Comparison of ENCODE assay signal across 9 mouse cellular contexts in the genomic region with DNA sequence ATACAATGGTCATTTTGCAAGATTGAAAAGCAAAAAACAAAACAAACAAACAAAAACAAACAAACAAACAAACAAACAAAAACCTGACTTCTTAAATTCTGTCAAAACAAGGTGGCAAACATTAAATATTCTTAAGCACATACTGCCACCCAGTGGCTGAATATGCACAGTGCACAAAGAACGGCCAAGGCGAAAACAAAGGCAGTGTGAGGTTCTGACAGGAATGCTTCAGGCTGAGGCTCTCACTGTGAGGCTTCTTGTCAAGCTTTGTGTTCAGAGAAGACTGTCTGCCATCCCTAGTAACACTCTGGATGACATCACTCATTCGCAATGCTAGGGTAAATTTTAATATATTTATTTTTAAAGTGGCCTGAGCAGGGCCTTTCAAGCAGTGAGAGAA. TPM values are rescaled to one million over a fixed set of nuclear protein-coding genes. Genes with fewer than 3 reads are reported as not detected.
DNase-seq lines count a peak whose midpoint lies in the region; TF ChIP-seq lines count a peak whose summit lies in the region.
"Had no signal": no experiment of that assay in that cellular context is flagged by ENCODE, and none has a peak within 500 bp of the region (broad histone marks: within the 10 kb centered on the region; RNA-seq: fewer than 3 reads in every experiment).

No protein-coding gene starts in this region.

- H3K36me3 ChIP-seq in E14TG2a.4 (ENCODE audit: insufficient read depth, low read length), result no peaks in the 10 kb centered on the region
- H3K36me3 ChIP-seq: limb, embryonic 15.5 days had no signal

- no peak overlapping the region for H3K4me3 ChIP-seq in E14TG2a.4 (replicated peaks; ENCODE audit: low read length)
- H3K4me3 ChIP-seq in lung, adult 2 months (replicated peaks; ENCODE audit: extremely low read depth, low read depth, low read length), result no peak overlapping the region
- H3K4me3 ChIP-seq: limb, embryonic 15.5 days had no signal

- peaks cover 7% of the 10 kb centered on the region for H3K4me1 ChIP-seq in E14TG2a.4 (replicated peaks; ENCODE audit: low read depth, low read length)
- no peaks in the 10 kb centered on the region for H3K4me1 ChIP-seq in lung, adult 2 months (ENCODE audit: control insufficient read depth, insufficient read depth, low read length)
- H3K4me1 ChIP-seq: limb, embryonic 15.5 days had no signal

- 7% methylated on average over 3 of the region's 3 CpGs for WGBS in lung, adult 2 months

- TF ChIP-seq POLR2A in lung, adult 2 months (IDR thresholded peaks at IDR 0.05; ENCODE audit: borderline replicate concordance, extremely low read depth, low read depth, low read length), result no peak

- H3K9me3 ChIP-seq in E14TG2a.4 (ENCODE audit: low read length), result no peaks in the 10 kb centered on the region
- H3K9me3 ChIP-seq: limb, embryonic 15.5 days had no signal

- peak; percentile 75 for DNase-seq in adipocyte (ENCODE audit: low spot score)
- peak; percentile 68 to 84 for DNase-seq in cerebellum, postnatal 36 days
- peak; percentile 63 for DNase-seq in gastrocnemius, postnatal 10 days
- DNase-seq in kidney, postnatal 14 days, result peak; percentile 77
- peak; percentile 62 for DNase-seq in lung, adult 2 months
- DNase-seq in ovary, postnatal 36 days (ENCODE audit: low spot score), result peak; percentile 56
- DNase-seq in thymus, postnatal 4 days, result peak; percentile 72

- no peaks in the 10 kb centered on the region for H3K27me3 ChIP-seq in E14TG2a.4 (ENCODE audit: insufficient read depth, low read length)
- H3K27me3 ChIP-seq: limb, embryonic 15.5 days had no signal

- TF ChIP-seq CTCF in E14TG2a.4 (conservative IDR thresholded peaks at IDR 0.05; ENCODE audit: low read length), result peak; percentile 86
- peak; percentile 63 for TF ChIP-seq CTCF in lung, adult 2 months (IDR thresholded peaks at IDR 0.05; ENCODE audit: insufficient read depth, low read length)

RNA-seq across cellular contexts. Expression of a gene that starts 24.8 kb away (rescaled TPM):
- 1 to 10 TPM; 1.1 to 2.0 TPM for total RNA-seq in gastrocnemius, postnatal 10 days (2021)
- 1.0 and 1.1 TPM in 2 replicates for polyA plus RNA-seq in lung, adult 2 months (2012; rRNA removed)

RNA-seq across cellular contexts. Expression of a gene that starts 24.9 kb away (rescaled TPM):
- 1 to 10 TPM; 2.9 to 3.5 TPM for total RNA-seq in gastrocnemius, postnatal 10 days (2021)
- 3.5 and 5.6 TPM in 2 replicates for polyA plus RNA-seq in lung, adult 2 months (2012; rRNA removed)
